Comparison of ENCODE assay signal across 10 mouse cellular contexts in genomic region chr12:33244132-33244875, GRCm38 (mm10).
DNase-seq lines count a peak whose midpoint lies in the region; ATAC-seq lines count a peak whose summit lies in the region.
"Had no signal": no experiment of that assay in that cellular context is flagged by ENCODE, and none has a peak within 500 bp of the region (broad histone marks: within the 10 kb centered on the region; RNA-seq: fewer than 3 reads in every experiment).

No protein-coding gene starts in this region.

- 56% methylated on average over 15 of the region's 15 CpGs for WGBS in neural tube, embryonic 13.5 days
- WGBS in hindbrain, embryonic 14.5 days: 50% methylated on average over 15 of the region's 15 CpGs
- 67% methylated on average over 15 of the region's 15 CpGs for WGBS in liver, embryonic 11.5 days

- H3K36me3 ChIP-seq in neural tube, embryonic 13.5 days: no peaks in the 10 kb centered on the region
- no peaks in the 10 kb centered on the region for H3K36me3 ChIP-seq in hindbrain, embryonic 14.5 days (replicated peaks; ENCODE audit: control insufficient read depth, insufficient read depth)
- no peaks in the 10 kb centered on the region for H3K36me3 ChIP-seq in liver, embryonic 11.5 days (ENCODE audit: control insufficient read depth, insufficient read depth, low read length)

- H3K9me3 ChIP-seq in neural tube, embryonic 13.5 days: peaks cover 7% of the 10 kb centered on the region; the same call in 1 of the 2 replicates
- H3K9me3 ChIP-seq in hindbrain, embryonic 14.5 days (ENCODE audit: control insufficient read depth, low read length): no peaks in the 10 kb centered on the region
- H3K9me3 ChIP-seq in liver, embryonic 11.5 days (ENCODE audit: control insufficient read depth, low read length): no peaks in the 10 kb centered on the region

- ATAC-seq in neural tube, embryonic 13.5 days (ENCODE audit: low read depth): no peak
- ATAC-seq in hindbrain, embryonic 14.5 days (ENCODE audit: low FRiP score): no peak; the same call in 1 of the 2 replicates
- ATAC-seq in liver, embryonic 11.5 days (replicated peaks; ENCODE audit: low FRiP score): no peak

- intact Hi-C loops in gastrocnemius, postnatal 14 days (cut with DNase I; ENCODE audit: low total_unique reads): no loop called here

- H3K9ac ChIP-seq in neural tube, embryonic 13.5 days: no peak overlapping the region
- H3K9ac ChIP-seq in hindbrain, embryonic 14.5 days: no peak overlapping the region
- no peak overlapping the region for H3K9ac ChIP-seq in liver, embryonic 11.5 days (ENCODE audit: low read depth, low read length)

- H3K4me3 ChIP-seq in neural tube, embryonic 13.5 days: no peak overlapping the region
- no peak overlapping the region for H3K4me3 ChIP-seq in hindbrain, embryonic 14.5 days (replicated peaks; ENCODE audit: low read length)
- H3K4me3 ChIP-seq in liver, embryonic 11.5 days (ENCODE audit: low read depth, low read length): no peak overlapping the region

- H3K27me3 ChIP-seq in neural tube, embryonic 13.5 days: no peaks in the 10 kb centered on the region
- H3K27me3 ChIP-seq in hindbrain, embryonic 14.5 days (ENCODE audit: control insufficient read depth, insufficient read depth, low read length): no peaks in the 10 kb centered on the region
- no peaks in the 10 kb centered on the region for H3K27me3 ChIP-seq in liver, embryonic 11.5 days (replicated peaks; ENCODE audit: control insufficient read depth, insufficient read depth, low read length)
- H3K27me3 ChIP-seq: CH12.LX had no signal

- peak overlapping the region; percentile 15; the same call in 1 of the 2 replicates for H3K27ac ChIP-seq in neural tube, embryonic 13.5 days (replicated peaks)
- peak overlapping the region; percentile 12; the same call in 1 of the 2 replicates for H3K27ac ChIP-seq in hindbrain, embryonic 14.5 days
- no peak overlapping the region for H3K27ac ChIP-seq in liver, embryonic 11.5 days (ENCODE audit: low read depth, low read length)

- peaks cover 75% of the 10 kb centered on the region for H3K4me1 ChIP-seq in neural tube, embryonic 13.5 days (replicated peaks)
- peaks cover 49% of the 10 kb centered on the region for H3K4me1 ChIP-seq in hindbrain, embryonic 14.5 days (replicated peaks; ENCODE audit: control insufficient read depth, insufficient read depth, low read length)
- H3K4me1 ChIP-seq in liver, embryonic 11.5 days (replicated peaks; ENCODE audit: control insufficient read depth, insufficient read depth, low read length): no peaks in the 10 kb centered on the region

- H3K4me2 ChIP-seq in neural tube, embryonic 13.5 days: no peak overlapping the region
- H3K4me2 ChIP-seq in hindbrain, embryonic 14.5 days (replicated peaks): no peak overlapping the region
- H3K4me2 ChIP-seq in liver, embryonic 11.5 days: no peak overlapping the region

- peak; percentile 46 for DNase-seq in gastrocnemius, postnatal 25 days
- no peak for DNase-seq in gastrocnemius, postnatal 14 days
- DNase-seq in neural tube, embryonic 10.5 days (ENCODE audit: extremely low spot score, low spot score): no peak
- DNase-seq in hindbrain, embryonic 14.5 days (ENCODE audit: low spot score): peak; percentile 42
- peak; percentile 73 for DNase-seq in skeletal muscle tissue, adult 2 months (ENCODE audit: low read depth, low spot score)
- no peak for DNase-seq in thymus, postnatal 4 days
- no peak for DNase-seq in liver, embryonic 11.5 days (ENCODE audit: low spot score)
- DNase-seq: kidney, adult 8-10 months had no signal

Comparison
In these comparisons a context has a peak if more than half of its experiments do, and no peak if none do; other contexts are left out.
1. DNase-seq: peak in gastrocnemius, postnatal 25 days (single experiment), hindbrain, embryonic 14.5 days (single experiment) and skeletal muscle tissue, adult 2 months (single experiment); none in gastrocnemius, postnatal 14 days (single experiment), neural tube, embryonic 10.5 days (single experiment), thymus, postnatal 4 days (single experiment) and liver, embryonic 11.5 days (single experiment).